Mouse (Mus musculus): ENCODE data around the gene Ly6g6c. TPM values are rescaled to one million over a fixed set of nuclear protein-coding genes. Genes with fewer than 3 reads are reported as not detected.

Gene Ly6g6c
- polyA plus RNA-seq, 1 experiment: 0.17 TPM

- DNase-seq (ENCODE audit: low read depth, low spot score): no peak
- under 1% methylated on average over 21 of the region's 21 CpGs for WGBS
Observed at GRCm38 (mm10) chr17:35051156-35052086, 13.8 kb upstream of the Ly6g6c start.

GRCm38 (mm10) chr17:35052271-35052798 is 12.9 kb upstream of the Ly6g6c start:
- WGBS: 76% methylated on average over 12 of the region's 12 CpGs
- no peak for DNase-seq (ENCODE audit: low read depth, low spot score)

GRCm38 (mm10) chr17:35055691-35056495 is 9.3 kb upstream of the Ly6g6c start:
- 81% methylated on average over 7 of the region's 7 CpGs for WGBS
- DNase-seq (ENCODE audit: low read depth, low spot score): no peak

GRCm38 (mm10) chr17:35057090-35057489 is 8.1 kb upstream of the Ly6g6c start:
- 74% methylated on average over 3 of the region's 3 CpGs for WGBS
- no peak for DNase-seq (ENCODE audit: low read depth, low spot score)

- WGBS: 51% methylated on average over 9 of the region's 9 CpGs
- DNase-seq (ENCODE audit: low read depth, low spot score): no peak
Observed at GRCm38 (mm10) chr17:35058316-35058715, 6.9 kb upstream of the Ly6g6c start.

GRCm38 (mm10) chr17:35058911-35059892 is 6.0 kb upstream of the Ly6g6c start, which contains the start of gene Ddah2:
Ddah2 (plus strand) TSS chr17:35059035.
- WGBS: under 1% methylated on average over 57 of the region's 57 CpGs
- no peak for DNase-seq (ENCODE audit: low read depth, low spot score)

GRCm38 (mm10) chr17:35060071-35060470 is 5.1 kb upstream of the Ly6g6c start:
- 27% methylated on average over 14 of the region's 14 CpGs for WGBS
- DNase-seq (ENCODE audit: low read depth, low spot score): no peak

- WGBS: 59% methylated on average over 22 of the region's 22 CpGs
- no peak for DNase-seq (ENCODE audit: low read depth, low spot score)
Observed at GRCm38 (mm10) chr17:35060737-35061297, 4.4 kb upstream of the Ly6g6c start.

- no peak for DNase-seq (ENCODE audit: low read depth, low spot score)
- WGBS: 55% methylated on average over 8 of the region's 8 CpGs
Observed at GRCm38 (mm10) chr17:35061299-35061698, 3.9 kb upstream of the Ly6g6c start.

- DNase-seq (ENCODE audit: low read depth, low spot score): no peak
- WGBS: 79% methylated on average over 3 of the region's 3 CpGs
Observed at GRCm38 (mm10) chr17:35063466-35063865, 1.7 kb upstream of the Ly6g6c start.

GRCm38 (mm10) chr17:35064378-35064877 is 760 bp upstream of the Ly6g6c start:
- 33% methylated on average over 10 of the region's 10 CpGs for WGBS
- no peak for DNase-seq (ENCODE audit: low read depth, low spot score)

GRCm38 (mm10) chr17:35066084-35066483 is 896 bp downstream of the Ly6g6c start, which contains the start of gene Mpig6b:
Mpig6b (minus strand) TSS chr17:35066184.
- no peak for DNase-seq (ENCODE audit: low read depth, low spot score)
- WGBS: 89% methylated on average over 10 of the region's 10 CpGs

- WGBS: 30% methylated on average over 17 of the region's 17 CpGs
Observed at GRCm38 (mm10) chr17:35068213-35068914, 3.2 kb downstream of the Ly6g6c start.

GRCm38 (mm10) chr17:35070556-35071229 is 5.5 kb downstream of the Ly6g6c start:
- DNase-seq (ENCODE audit: low read depth, low spot score): no peak
- WGBS: 16% methylated on average over 6 of the region's 6 CpGs

More at GRCm38 (mm10) chr17:35068213-35068914, 3.2 kb downstream of the Ly6g6c start:
- no peak for DNase-seq (ENCODE audit: low read depth, low spot score)

GRCm38 (mm10) chr17:35071454-35071853 is 6.3 kb downstream of the Ly6g6c start:
- WGBS: 69% methylated on average over 9 of the region's 9 CpGs

GRCm38 (mm10) chr17:35074097-35074496 is 8.9 kb downstream of the Ly6g6c start:
- no peak for DNase-seq (ENCODE audit: low read depth, low spot score)
- WGBS: 43% methylated on average over 17 of the region's 17 CpGs

More at GRCm38 (mm10) chr17:35071454-35071853, 6.3 kb downstream of the Ly6g6c start:
- no peak for DNase-seq (ENCODE audit: low read depth, low spot score)

GRCm38 (mm10) chr17:35076507-35077176 is 11.5 kb downstream of the Ly6g6c start, which contains the start of gene Ly6g6e:
Ly6g6e (plus strand) TSS chr17:35076902.
- DNase-seq (ENCODE audit: low read depth, low spot score): no peak
- 23% methylated on average over 10 of the region's 10 CpGs for WGBS
